Mouse (Mus musculus): ENCODE results near the gene Ciita.

DNA sequence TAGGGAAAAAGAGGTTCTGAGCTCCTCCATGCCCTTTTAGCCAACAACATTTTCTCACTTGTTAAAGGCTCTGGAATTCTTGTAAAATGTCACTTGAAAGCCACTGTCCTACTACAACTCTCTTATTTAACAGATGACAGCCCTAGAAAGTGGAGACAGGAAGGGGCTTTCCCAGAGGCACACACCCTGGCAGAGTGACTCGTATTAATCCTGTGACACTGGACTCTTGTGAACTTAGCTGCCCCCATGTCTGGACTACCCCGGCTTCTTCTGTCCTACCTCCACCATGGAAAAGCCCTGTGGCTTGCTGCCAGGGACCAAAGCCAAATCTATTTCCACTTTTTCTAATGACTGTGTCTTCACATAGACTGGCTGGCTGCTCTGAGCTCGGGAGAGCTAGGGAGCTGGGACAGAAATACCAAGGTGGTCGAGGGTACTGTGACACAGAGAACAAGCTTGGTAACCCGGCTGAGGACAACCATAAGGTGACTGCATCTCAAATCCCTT lies 18.3 kb downstream of the Ciita start:
- TF ChIP-seq POLR2A (IDR thresholded peaks at IDR 0.05; ENCODE audit: control insufficient read depth, extremely low read depth, insufficient read depth, low read length, poor library complexity) (no peak), CTCF (IDR thresholded peaks at IDR 0.05; ENCODE audit: borderline replicate concordance, control insufficient read depth, extremely low read depth, insufficient read depth, low read length, poor library complexity) (no peak)
